Mouse (Mus musculus) heart, adult 2 months (tissue): ENCODE measurements at regions not wholly inside any gene's neighbourhood (a gene's known extent, or its start where the extent isn't known, plus 50 kb on each side); places are given as distances from the start of the nearest gene placed in this dataset.

Experiments used
- DNase-seq, 2 experiments: peaks; one replicate each; pipeline ENCODE4 v3.0.0; 2021
- H3K27ac ChIP-seq: fragments of 200-600 bp; 2 replicates; pipeline ENCODE4 v1.8.1; 2022
- H3K27me3 ChIP-seq: fragments of 200-500 bp; 2 replicates; pipeline ENCODE4 v1.6.1; 2012; ENCODE audit warnings: mild to moderate bottlenecking, low read length, inconsistent platforms, mixed read lengths; ENCODE audit not compliant: control insufficient read depth, insufficient read depth
- H3K36me3 ChIP-seq: fragments of 200-500 bp; 2 replicates; pipeline ENCODE4 v1.6.1; 2012; ENCODE audit warnings: low read length, inconsistent platforms; ENCODE audit not compliant: control insufficient read depth, insufficient read depth
- H3K4me1 ChIP-seq: fragments of 200-500 bp; 2 replicates; pipeline ENCODE4 v1.6.1; 2011; ENCODE audit warnings: low read length; ENCODE audit not compliant: control insufficient read depth, insufficient read depth
- H3K4me3 ChIP-seq: fragments of 200-600 bp; 2 replicates; pipeline ENCODE4 v1.8.1; 2022
- H3K79me2 ChIP-seq: fragments of 200-500 bp; replicated peaks from 2 replicates; pipeline ENCODE4 v1.6.1; 2012; ENCODE audit warnings: mild to moderate bottlenecking, inconsistent platforms, low read length, moderate library complexity, mixed read lengths; ENCODE audit not compliant: control insufficient read depth, insufficient read depth
- H3K9ac ChIP-seq: fragments of 200-500 bp; 2 replicates; pipeline ENCODE4 v1.6.1; 2012; ENCODE audit warnings: low read depth, mild to moderate bottlenecking, control low read depth, inconsistent platforms, low read length, mixed read lengths
- CTCF ChIP-seq: fragments of 200-600 bp; IDR thresholded peaks from 2 replicates; pipeline ENCODE4 v1.8.1; 2022; ENCODE audit warnings: antibody characterized with exemption, mild to moderate bottlenecking, moderate library complexity
- EP300 ChIP-seq: fragments of 200-500 bp; IDR thresholded peaks from 2 replicates; pipeline ENCODE4 v1.6.1; 2011; ENCODE audit warnings: low read depth, low read length, control low read depth; ENCODE audit not compliant: insufficient read depth
- POLR2A ChIP-seq: fragments of 200-500 bp; IDR thresholded peaks from 2 replicates; pipeline ENCODE4 v1.6.1; 2011; ENCODE audit warnings: mild to moderate bottlenecking, low read depth, low read length, control low read depth; ENCODE audit not compliant: insufficient read depth
- WGBS: fragments of 180-500 bp; shearing (Covaris S2); methylation state at CpG from one replicate; pipeline ENCODE4 v1.1.7; 2018; 5-methylcytosine and 5-hydroxymethylcytosine counted together
- intact Hi-C: fragments of 180-260 bp; cut with DNase I; formaldehyde crosslinking; loops from one replicate; pipeline ENCODE4 v1.15.1; 2025

GRCm38 (mm10) chr13:83820721-83821120, 316.9 kb downstream of the Mef2c start:
- intact Hi-C loops, result no loop called here
- H3K9ac ChIP-seq, result no peak overlapping the region
- H3K4me1 ChIP-seq, result no peaks in the 10 kb centered on the region
- no peaks in the 10 kb centered on the region for H3K36me3 ChIP-seq
- H3K27ac ChIP-seq, result no peak overlapping the region
- DNase-seq, result no peak
- TF ChIP-seq POLR2A, result no peak
- TF ChIP-seq EP300, result no peak
- TF ChIP-seq CTCF, result no peak
- H3K27me3 ChIP-seq, result no peaks in the 10 kb centered on the region
- no peak overlapping the region for H3K4me3 ChIP-seq
- WGBS, result 63% methylated on average over 3 of the region's 3 CpGs
- H3K79me2 ChIP-seq, result no peaks in the 10 kb centered on the region

GRCm38 (mm10) chr13:83824926-83825325, 321.1 kb downstream of the Mef2c start:
- intact Hi-C loops, result no loop called here
- DNase-seq, result no peak

GRCm38 (mm10) chr13:83826841-83827463, 323.1 kb downstream of the Mef2c start:
- H3K36me3 ChIP-seq, result no peaks in the 10 kb centered on the region
- intact Hi-C loops, result no loop called here
- no peak overlapping the region for H3K4me3 ChIP-seq
- H3K27ac ChIP-seq, result no peak overlapping the region
- H3K9ac ChIP-seq, result no peak overlapping the region
- TF ChIP-seq CTCF (no peak), EP300 (no peak), POLR2A (no peak)
- WGBS, result 78% methylated on average over 4 of the region's 4 CpGs
- H3K4me1 ChIP-seq, result no peaks in the 10 kb centered on the region
- DNase-seq, result no peak
- H3K79me2 ChIP-seq, result no peaks in the 10 kb centered on the region
- H3K27me3 ChIP-seq, result no peaks in the 10 kb centered on the region

More at GRCm38 (mm10) chr13:83824926-83825325, 321.1 kb downstream of the Mef2c start:
- H3K27me3 ChIP-seq, result no peaks in the 10 kb centered on the region
- no peaks in the 10 kb centered on the region for H3K36me3 ChIP-seq
- no peaks in the 10 kb centered on the region for H3K79me2 ChIP-seq
- TF ChIP-seq EP300 (no peak), POLR2A (no peak), CTCF (no peak)
- no peak overlapping the region for H3K9ac ChIP-seq
- H3K4me3 ChIP-seq, result no peak overlapping the region
- no peak overlapping the region for H3K27ac ChIP-seq
- H3K4me1 ChIP-seq, result no peaks in the 10 kb centered on the region
- WGBS, result 72% methylated on average over 4 of the region's 4 CpGs

GRCm38 (mm10) chr13:83865932-83866685, 356.0 kb upstream of the Tmem161b start:
- Histone ChIP-seq H3K79me2 (no peaks in the 10 kb centered on the region), H3K4me3 (no peak overlapping the region), H3K36me3 (no peaks in the 10 kb centered on the region), H3K27me3 (no peaks in the 10 kb centered on the region), H3K27ac (no peak overlapping the region), H3K4me1 (no peaks in the 10 kb centered on the region), H3K9ac (no peak overlapping the region)
- no peak for DNase-seq
- no peak for TF ChIP-seq EP300
- WGBS, result 81% methylated on average over 6 of the region's 6 CpGs
- intact Hi-C loops, result no loop called here

- Histone ChIP-seq H3K79me2 (no peaks in the 10 kb centered on the region), H3K9ac (no peak overlapping the region), H3K4me3 (no peak overlapping the region), H3K27ac (no peak overlapping the region), H3K36me3 (no peaks in the 10 kb centered on the region), H3K27me3 (no peaks in the 10 kb centered on the region), H3K4me1 (no peaks in the 10 kb centered on the region)
- intact Hi-C loops, result no loop called here
- DNase-seq, result no peak
- WGBS, result 55% methylated on average over 1 of the region's 1 CpGs
- TF ChIP-seq POLR2A (no peak), EP300 (no peak), CTCF (no peak)
Measured at GRCm38 (mm10) chr13:83867211-83867610, 354.9 kb upstream of the Tmem161b start.

GRCm38 (mm10) chr13:83867831-83868473, 354.1 kb upstream of the Tmem161b start:
- H3K36me3 ChIP-seq, result no peaks in the 10 kb centered on the region
- H3K9ac ChIP-seq, result no peak overlapping the region
- H3K27ac ChIP-seq, result no peak overlapping the region
- H3K4me1 ChIP-seq, result no peaks in the 10 kb centered on the region
- TF ChIP-seq EP300 (no peak), CTCF (no peak), POLR2A (no peak)
- WGBS, result 78% methylated on average over 4 of the region's 4 CpGs
- intact Hi-C loops, result no loop called here
- H3K27me3 ChIP-seq, result no peaks in the 10 kb centered on the region
- DNase-seq, result no peak
- no peak overlapping the region for H3K4me3 ChIP-seq
- H3K79me2 ChIP-seq, result no peaks in the 10 kb centered on the region
